Mouse (Mus musculus) monocyte, adult 5-6 weeks (primary cell): ENCODE results near the gene Gnptab. TPM values are rescaled to one million over a fixed set of nuclear protein-coding genes. Genes with fewer than 3 reads are reported as not detected.

ENCODE experiments used
- ATAC-seq: fragments of 153-309, 156-312 bp; replicated peaks from 2 replicates; pipeline ENCODE4 v1.8.0; 2017; ENCODE audit warnings: mild to moderate bottlenecking; ENCODE audit not compliant: low TSS enrichment, insufficient number of reproducible peaks, severe bottlenecking, poor library complexity, low FRiP score
- total RNA-seq: library from RNA; stranded (forward); fragments of 200-1000, 200-491, 200-594 nt; gene quantifications from 3 replicates; pipeline ENCODE4 v1.2.3, GENCODE M21; 2017

Gnptab gene
- total RNA-seq, result 28.7 to 62.7 TPM (median 37.0 TPM) in 3 replicates

DNA sequence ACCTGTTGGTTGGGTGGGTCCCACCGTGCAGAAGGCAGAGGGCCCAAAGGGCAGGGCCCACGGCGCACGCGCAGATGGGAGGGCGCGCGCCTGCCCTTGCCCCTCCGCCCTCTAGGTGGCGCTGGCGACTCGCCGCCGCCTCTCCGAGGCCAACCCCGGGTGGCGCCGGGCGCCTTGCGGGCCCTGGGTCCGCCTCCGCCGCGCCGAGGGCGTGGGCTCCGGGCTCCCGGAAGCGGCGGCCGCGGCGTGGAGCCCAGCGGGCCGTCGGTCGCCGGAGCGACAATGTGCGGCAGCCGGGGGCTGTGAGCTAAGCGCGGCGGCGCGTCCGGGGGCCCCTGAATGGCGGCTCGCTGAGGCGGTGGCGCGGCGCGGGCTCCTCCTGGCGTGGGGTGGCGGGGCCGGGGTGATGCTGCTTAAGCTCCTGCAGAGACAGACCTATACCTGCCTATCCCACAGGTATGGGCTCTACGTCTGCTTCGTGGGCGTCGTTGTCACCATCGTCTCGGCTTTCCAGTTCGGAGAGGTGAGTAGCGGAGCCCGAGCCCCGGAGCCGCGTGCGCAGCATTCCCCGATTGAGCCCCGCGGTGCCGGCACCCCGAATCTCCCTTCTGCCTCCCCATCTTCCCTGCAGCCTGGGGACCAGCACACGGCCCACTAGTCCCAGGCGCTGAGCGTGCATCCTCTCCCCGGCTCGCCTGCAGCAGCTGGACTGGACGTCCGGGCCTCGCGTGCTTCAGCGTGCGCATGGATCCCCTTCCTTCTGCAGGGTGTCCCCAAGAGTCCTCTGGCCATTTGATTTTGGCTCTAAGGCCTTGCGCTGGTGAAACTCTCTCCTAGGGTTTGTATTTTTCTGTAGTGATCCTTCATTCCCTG is at the start of gene Gnptab, which contains the start of gene Dram1:
Gene Gnptab (plus strand): TSS at position 120 of the 873 bp plus-strand sequence.
Gene Dram1 (minus strand): TSS at position 68 of the 873 bp plus-strand sequence.
- peak; percentile 40 for ATAC-seq

GRCm38 (mm10) chr10:88330695-88331094 is 48.2 kb upstream of the Gnptab start:
- no peak for ATAC-seq

DNA sequence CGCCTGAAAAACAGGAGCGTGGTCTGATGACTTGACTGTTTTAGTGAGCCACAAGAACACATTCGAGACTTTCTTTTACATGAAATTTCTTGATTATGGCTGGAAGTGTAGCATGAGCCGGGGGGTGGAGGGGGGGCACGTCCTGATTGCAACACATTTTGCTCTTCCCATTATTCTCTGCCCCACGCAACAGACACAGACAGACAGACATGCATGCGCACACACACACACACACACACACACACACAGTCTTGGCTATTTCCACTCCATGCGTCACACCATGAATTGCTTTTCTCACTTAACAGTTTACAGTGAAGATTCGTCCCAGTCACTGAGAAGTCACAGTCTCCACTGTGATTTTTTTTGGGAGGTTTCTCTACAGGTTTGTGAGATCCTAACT is 38.3 kb upstream of the Gnptab start:
- no peak for ATAC-seq

GRCm38 (mm10) chr10:88341368-88341767 is 37.6 kb upstream of the Gnptab start:
- no peak for ATAC-seq

DNA sequence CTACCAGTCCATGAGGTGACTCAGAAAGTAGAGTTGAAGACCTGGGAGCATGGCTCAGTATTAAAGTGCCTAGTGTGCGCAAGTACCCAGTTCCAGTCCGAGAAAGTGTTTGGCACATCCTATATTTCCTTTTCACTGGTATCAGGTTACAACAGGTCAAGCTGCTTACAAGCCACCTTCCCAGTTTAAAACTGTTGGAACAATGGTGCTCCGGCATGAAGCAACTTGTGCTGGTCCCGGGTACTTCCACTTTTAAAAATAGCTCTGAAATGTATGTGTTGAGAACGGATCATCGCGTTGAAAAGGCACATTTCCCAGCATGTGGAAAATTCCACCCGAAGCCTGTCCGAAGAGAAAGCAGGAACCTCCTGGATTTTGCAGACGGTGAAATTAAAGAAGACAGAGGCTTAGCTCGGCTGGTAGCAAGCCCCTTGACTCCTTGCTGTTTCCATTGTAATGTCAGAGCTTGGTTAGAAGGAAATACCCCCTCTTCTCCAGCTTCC is 33.0 kb upstream of the Gnptab start:
- no peak; the same call in 1 of the 2 replicates for ATAC-seq

GRCm38 (mm10) chr10:88346454-88347245 is 32.3 kb upstream of the Gnptab start:
- ATAC-seq, result no peak

GRCm38 (mm10) chr10:88349800-88350199 is 29.1 kb upstream of the Gnptab start:
- no peak for ATAC-seq

GRCm38 (mm10) chr10:88350687-88351086 is 28.2 kb upstream of the Gnptab start:
- no peak for ATAC-seq

GRCm38 (mm10) chr10:88351411-88352103 is 27.4 kb upstream of the Gnptab start:
- ATAC-seq, result 0 out of 2 replicates have a peak, but pooled peaks have one; percentile 29

DNA sequence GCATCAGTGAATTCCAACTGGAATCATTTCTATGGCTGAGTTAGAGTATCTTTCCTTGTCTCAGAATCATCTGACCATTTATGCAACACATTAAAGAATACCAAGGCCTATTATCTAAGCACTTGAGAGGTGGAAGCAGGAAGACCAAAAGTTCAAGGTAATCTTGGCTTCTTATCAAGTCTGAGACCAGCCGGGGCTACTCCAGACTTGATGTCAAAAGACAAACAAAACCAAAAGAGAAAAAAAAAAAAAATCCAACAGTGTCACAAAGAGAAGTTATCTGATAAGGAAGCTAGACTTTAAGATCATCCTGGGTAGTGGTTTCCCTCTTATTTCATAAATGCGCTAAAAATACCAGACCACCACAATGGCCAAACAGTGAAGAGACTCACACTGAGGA is 26.4 kb upstream of the Gnptab start:
- no peak for ATAC-seq

GRCm38 (mm10) chr10:88354599-88354998 is 24.3 kb upstream of the Gnptab start:
- ATAC-seq, result no peak

- no peak; the same call in none of the 2 replicates for ATAC-seq
Measured at GRCm38 (mm10) chr10:88356114-88356982, 22.6 kb upstream of the Gnptab start.

GRCm38 (mm10) chr10:88356983-88357559 is 21.9 kb upstream of the Gnptab start:
- peak; percentile 64 for ATAC-seq

GRCm38 (mm10) chr10:88362218-88362617 is 16.7 kb upstream of the Gnptab start:
- ATAC-seq, result no peak

- no peak for ATAC-seq
Measured at GRCm38 (mm10) chr10:88364221-88364620, 14.7 kb upstream of the Gnptab start.

DNA sequence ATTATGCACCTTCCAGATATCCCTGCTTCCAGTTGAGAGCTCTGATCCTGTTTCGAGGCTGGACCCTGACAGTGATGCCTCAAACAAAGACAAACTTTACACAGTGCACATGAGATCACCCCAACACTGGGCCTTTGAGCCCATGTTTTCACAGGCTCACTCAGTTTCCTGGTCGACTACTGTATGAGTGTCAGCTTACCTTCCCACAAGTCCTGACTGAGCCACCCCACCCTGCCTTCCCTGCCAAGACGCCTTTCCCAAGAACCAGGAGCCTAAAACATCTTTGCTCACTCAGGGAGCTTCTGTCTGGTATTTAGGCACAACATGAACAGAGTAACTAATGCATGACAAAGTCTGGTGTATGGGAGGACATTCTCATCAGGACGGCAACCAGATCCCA is 9.7 kb upstream of the Gnptab start:
- no peak for ATAC-seq

DNA sequence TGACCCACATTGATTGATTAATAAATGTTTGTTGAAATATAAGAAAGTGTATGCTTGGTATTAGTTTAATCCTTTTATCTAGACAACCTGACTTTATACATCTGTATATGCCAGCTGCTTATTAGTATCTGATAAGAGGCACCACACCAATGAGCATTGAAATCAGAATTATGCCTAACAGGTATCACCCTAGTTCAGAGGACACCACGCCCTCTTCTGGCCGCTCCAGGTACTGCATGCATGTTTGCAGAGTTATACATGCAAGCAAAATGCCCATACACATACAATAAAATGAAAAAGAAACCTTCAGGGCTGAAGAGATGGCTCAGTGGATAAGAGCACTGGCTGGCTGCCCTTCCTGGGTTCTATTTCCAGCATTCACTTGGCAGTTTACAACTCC is 7.1 kb upstream of the Gnptab start:
- ATAC-seq, result no peak

DNA sequence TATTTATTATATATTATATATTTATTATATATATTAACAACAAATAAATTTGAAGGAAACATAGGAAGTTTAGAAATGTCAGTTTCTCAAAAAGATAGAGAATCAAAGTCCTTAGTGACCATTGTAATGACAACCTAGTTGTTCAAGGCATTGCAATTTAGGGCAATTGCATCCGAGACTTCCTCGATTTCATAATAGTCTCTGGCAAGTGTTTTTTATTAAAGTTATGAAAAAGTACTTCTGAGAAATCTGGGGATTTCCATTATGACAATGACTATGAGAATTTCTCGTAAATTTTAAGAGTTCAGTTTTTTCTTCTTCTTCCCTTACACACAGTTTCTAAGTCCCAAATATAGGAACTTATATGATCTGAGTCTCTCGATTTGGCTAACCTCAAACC is 6.5 kb upstream of the Gnptab start:
- no peak for ATAC-seq
